Mouse (Mus musculus): ENCODE data around the gene Traf6.

DNA sequence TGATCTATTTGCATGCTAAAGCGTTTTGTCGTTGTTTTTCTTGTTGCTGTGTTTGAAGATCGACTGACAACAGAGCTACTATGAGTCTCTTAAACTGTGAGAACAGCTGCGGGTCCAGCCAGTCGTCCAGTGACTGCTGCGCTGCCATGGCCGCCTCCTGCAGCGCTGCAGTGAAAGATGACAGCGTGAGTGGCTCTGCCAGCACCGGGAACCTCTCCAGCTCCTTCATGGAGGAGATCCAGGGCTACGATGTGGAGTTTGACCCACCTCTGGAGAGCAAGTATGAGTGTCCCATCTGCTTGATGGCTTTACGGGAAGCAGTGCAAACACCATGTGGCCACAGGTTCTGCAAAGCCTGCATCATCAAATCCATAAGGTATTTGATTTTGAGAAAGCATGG, 6.2 kb downstream of the Traf6 start:
- no peak for TF ChIP-seq EP300 (IDR thresholded peaks at IDR 0.05; ENCODE audit: low read depth)
- no peak for TF ChIP-seq CTCF (IDR thresholded peaks at IDR 0.05; ENCODE audit: low read depth)

Data from liver, embryonic 14.5 days (tissue).